Mouse (Mus musculus) heart, postnatal 14 days (tissue): ENCODE measurements around the gene Ddx20. TPM values are rescaled to one million over a fixed set of nuclear protein-coding genes. Genes with fewer than 3 reads are reported as not detected.
A peak's percentile ranks its signal among the peaks of the same experiment; 100 is the strongest.

Experiments used
- DNase-seq, 2 experiments: peaks; one replicate each; pipeline ENCODE4 v3.0.0; 2021 to 2022
- intact Hi-C: fragments of 180-260 bp; cut with DNase I; formaldehyde crosslinking; loops from one replicate; pipeline ENCODE4 v1.15.1; 2025
- long read RNA-seq, 2 experiments: library from polyadenylated mRNA; stranded (forward); transcript quantifications; one replicate each; pipeline ENCODE4 v2.0.0; 2021
- total RNA-seq, 2 experiments: library from RNA; stranded (reverse); gene quantifications; 2 replicates each; pipeline ENCODE4 v1.2.3; 2021

The Ddx20 gene
- total RNA-seq, result 10 to 100 TPM; 11.2 to 12.7 TPM
- long read RNA-seq, experiment 1, transcript Ddx20-201 (11 exons, 2,905 nt), result major isoform, 21 of 24 reads
- long read RNA-seq, experiment 1, partial matches to known transcripts, result 2 of 24 reads
- long read RNA-seq, experiment 1, other reads (novel, unspliced or antisense), result 1 of 24 reads
- long read RNA-seq, experiment 2, transcript Ddx20-201 (11 exons, 2,905 nt), result major isoform, 30 of 32 reads
- long read RNA-seq, experiment 2, partial matches to known transcripts, result 1 of 32 reads
- long read RNA-seq, experiment 2, other reads (novel, unspliced or antisense), result 1 of 32 reads

- peak; percentile 94 to 95 for DNase-seq
- intact Hi-C loops, result loop anchor here (1.0 to 5.0 kb wide), 4 partner anchors 39 to 270 kb away; partner anchors contain the start of genes Rap1a and Wdr77
Measured at GRCm38 (mm10) chr3:105687324-105688060, at the start of gene Ddx20. Ddx20 (minus strand) TSS chr3:105687574.

GRCm38 (mm10) chr3:105737070-105737469 lies 49.7 kb upstream of the Ddx20 start:
- intact Hi-C loops, result no loop called here
- no peak for DNase-seq

- intact Hi-C loops, result no loop called here
- no peak for DNase-seq
Measured at GRCm38 (mm10) chr3:105736148-105736547, 48.8 kb upstream of the Ddx20 start.

GRCm38 (mm10) chr3:105735285-105735684 lies 47.9 kb upstream of the Ddx20 start:
- intact Hi-C loops, result no loop called here
- no peak for DNase-seq

- intact Hi-C loops, result no loop called here
- no peak for DNase-seq
Measured at GRCm38 (mm10) chr3:105733538-105733937, 46.2 kb upstream of the Ddx20 start.

GRCm38 (mm10) chr3:105732360-105732759 lies 45.0 kb upstream of the Ddx20 start:
- intact Hi-C loops, result no loop called here
- no peak for DNase-seq

GRCm38 (mm10) chr3:105726037-105726436 lies 38.7 kb upstream of the Ddx20 start:
- peak; percentile 65 to 81 for DNase-seq
- intact Hi-C loops, result loop anchor here (1.0 kb wide), 2 partner anchors 39 to 52 kb away; partner anchors contain the start of gene Ddx20

- intact Hi-C loops, result loop anchor here (5.0 kb wide), 1 partner anchor 235 kb away; the partner anchor contains the start of gene Wdr77
- DNase-seq, result peak in 1 of 2 experiments; percentile 39
Measured at GRCm38 (mm10) chr3:105722510-105722909, 35.1 kb upstream of the Ddx20 start.

- intact Hi-C loops, result loop anchor here (5.0 kb wide), 1 partner anchor 236 kb away; the partner anchor contains the start of gene Wdr77
- no peak for DNase-seq
Measured at GRCm38 (mm10) chr3:105721681-105722201, 34.4 kb upstream of the Ddx20 start.

GRCm38 (mm10) chr3:105720514-105720913 lies 33.1 kb upstream of the Ddx20 start:
- intact Hi-C loops, result loop anchor here (5.0 kb wide), 1 partner anchor 237 kb away; the partner anchor contains the start of gene Wdr77
- no peak for DNase-seq

GRCm38 (mm10) chr3:105719979-105720378 lies 32.6 kb upstream of the Ddx20 start:
- no peak for DNase-seq
- intact Hi-C loops, result loop anchor here (5.0 kb wide), 1 partner anchor 237 kb away; the partner anchor contains the start of gene Wdr77

- intact Hi-C loops, result no loop called here
- no peak for DNase-seq
Measured at GRCm38 (mm10) chr3:105718746-105719145, 31.4 kb upstream of the Ddx20 start.

GRCm38 (mm10) chr3:105717856-105718555 lies 30.6 kb upstream of the Ddx20 start:
- intact Hi-C loops, result no loop called here

GRCm38 (mm10) chr3:105716353-105717000 lies 29.1 kb upstream of the Ddx20 start:
- DNase-seq, result no peak
- intact Hi-C loops, result no loop called here

More at GRCm38 (mm10) chr3:105717856-105718555, 30.6 kb upstream of the Ddx20 start:
- DNase-seq, result peak in 1 of 2 experiments; percentile 25

GRCm38 (mm10) chr3:105714820-105715167 lies 27.4 kb upstream of the Ddx20 start:
- no peak for DNase-seq
- intact Hi-C loops, result no loop called here

- intact Hi-C loops, result no loop called here
- peak; percentile 38 to 53 for DNase-seq
Measured at GRCm38 (mm10) chr3:105714091-105714819, 26.9 kb upstream of the Ddx20 start.

GRCm38 (mm10) chr3:105712827-105713226 lies 25.5 kb upstream of the Ddx20 start:
- DNase-seq, result no peak
- intact Hi-C loops, result no loop called here

GRCm38 (mm10) chr3:105711741-105712140 lies 24.4 kb upstream of the Ddx20 start:
- intact Hi-C loops, result no loop called here
- DNase-seq, result peak; percentile 74 to 80

- intact Hi-C loops, result no loop called here
- peak in 1 of 2 experiments; percentile 24 for DNase-seq
Measured at GRCm38 (mm10) chr3:105710246-105710645, 22.9 kb upstream of the Ddx20 start.
